Mouse (Mus musculus) hindbrain, postnatal 0 days (tissue): ENCODE measurements at regions not wholly inside any gene's neighbourhood (a gene's known extent, or its start where the extent isn't known, plus 50 kb on each side); places are given as distances from the start of the nearest gene placed in this dataset.
"Not testable (repeated sequence)": the region's sequence is repeated elsewhere in the genome, so short reads cannot be mapped to it uniquely, and the experiment has no call there.

Experiments
- ATAC-seq: fragments of 200-750 bp; cut with Nextera tagmentation; 2 replicates; pipeline ENCODE4 v1.8.0; 2017; ENCODE audit warnings: mild to moderate bottlenecking, moderate TSS enrichment, moderate library complexity
- DNase-seq: peaks from one replicate; pipeline ENCODE4 v3.0.0-alpha.2; 2015; ENCODE audit warnings: low spot score
- H3K27ac ChIP-seq: fragments of 300-500 bp; sonication (generic); 2 replicates; pipeline ENCODE4 v1.5.1; 2014; ENCODE audit warnings: mild to moderate bottlenecking
- H3K27me3 ChIP-seq: fragments of 300-500 bp; sonication (generic); 2 replicates; pipeline ENCODE4 v1.6.1; 2014; ENCODE audit warnings: low read length, mixed read lengths; ENCODE audit not compliant: insufficient read depth
- H3K36me3 ChIP-seq: fragments of 300-500 bp; sonication (generic); 2 replicates; pipeline ENCODE4 v1.6.1; 2014; ENCODE audit warnings: low read length, mixed read lengths; ENCODE audit not compliant: insufficient read depth
- H3K4me1 ChIP-seq: fragments of 300-500 bp; sonication (generic); 2 replicates; pipeline ENCODE4 v1.6.1; 2014; ENCODE audit warnings: antibody characterized with exemption, low read length, mixed read lengths; ENCODE audit not compliant: insufficient read depth
- H3K4me2 ChIP-seq: fragments of 300-500 bp; sonication (generic); 2 replicates; pipeline ENCODE4 v1.6.1; 2014; ENCODE audit warnings: low read depth, mild to moderate bottlenecking, low read length, moderate library complexity, mixed read lengths
- H3K4me3 ChIP-seq: fragments of 300-500 bp; sonication (generic); 2 replicates; pipeline ENCODE4 v1.5.1; 2014; ENCODE audit warnings: low read length
- H3K9ac ChIP-seq: fragments of 300-500 bp; sonication (generic); replicated peaks from 2 replicates; pipeline ENCODE4 v1.6.1; 2014; ENCODE audit warnings: mild to moderate bottlenecking, low read length, moderate library complexity, mixed read lengths
- H3K9me3 ChIP-seq: fragments of 300-500 bp; sonication (generic); 2 replicates; pipeline ENCODE4 v1.6.1; 2016; ENCODE audit warnings: low read length, mixed read lengths
- CTCF ChIP-seq: IDR thresholded peaks from 2 replicates; pipeline ENCODE4 v1.5.1; 2016; ENCODE audit warnings: antibody characterized with exemption, control low read depth, low read depth
- WGBS: fragments of 180-500 bp; shearing (Covaris S2); extraction: QIAGEN DNeasy Blood & Tissue Kit; methylation state at CpG from one replicate; pipeline ENCODE4 v1.1.7; 2014; 5-methylcytosine and 5-hydroxymethylcytosine counted together

DNA sequence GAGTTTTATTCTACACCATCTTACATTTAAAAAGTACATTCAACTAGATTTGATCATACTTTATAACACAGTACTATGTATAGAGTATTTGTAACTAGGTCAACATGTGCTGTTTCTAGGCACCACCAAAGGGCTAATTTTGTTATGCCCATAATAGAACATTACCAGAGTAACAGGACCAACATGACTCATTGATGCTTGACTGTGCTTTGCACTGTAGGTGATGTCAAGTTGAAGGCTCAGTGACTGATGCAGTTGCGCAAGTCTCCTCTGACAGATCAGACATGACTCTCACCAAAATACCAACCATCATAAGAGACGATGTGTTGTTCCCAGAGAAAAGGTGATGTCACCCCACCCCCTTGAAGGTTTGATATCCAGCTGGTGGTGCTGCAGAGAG, 108.5 kb downstream of the Mrpl39 start:
- Histone ChIP-seq H3K4me3 (no peak overlapping the region), H3K9me3 (no peaks in the 10 kb centered on the region), H3K4me1 (no peaks in the 10 kb centered on the region), H3K27ac (no peak overlapping the region), H3K4me2 (no peak overlapping the region), H3K36me3 (no peaks in the 10 kb centered on the region), H3K27me3 (no peaks in the 10 kb centered on the region), H3K9ac (no peak overlapping the region)
- DNase-seq, result no peak
- 97% methylated on average over 2 of the region's 2 CpGs for WGBS
- no peak for ATAC-seq
- TF ChIP-seq CTCF, result no peak

DNA sequence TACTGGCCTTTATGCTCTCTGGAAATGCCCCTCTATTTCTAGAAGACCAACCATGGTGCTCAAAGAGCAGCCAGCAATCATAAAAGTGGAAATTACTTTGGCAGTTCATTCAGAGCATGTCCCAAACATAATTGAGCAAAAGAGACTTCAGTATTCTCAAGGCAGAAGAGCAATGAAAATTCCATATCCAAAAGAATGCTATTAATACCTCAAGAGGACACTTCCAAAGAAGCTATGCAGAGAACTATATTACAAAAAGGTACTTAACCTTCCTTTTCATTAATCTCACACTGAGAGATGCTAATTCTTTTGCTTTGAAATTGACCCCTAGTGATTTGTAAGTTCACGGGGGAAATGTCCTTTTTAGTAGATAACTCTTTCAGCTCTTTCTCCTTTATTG, 105.7 kb downstream of the Mrpl39 start:
- Histone ChIP-seq H3K27me3 (no peaks in the 10 kb centered on the region), H3K9me3 (no peaks in the 10 kb centered on the region), H3K4me2 (no peak overlapping the region), H3K4me1 (no peaks in the 10 kb centered on the region), H3K4me3 (no peak overlapping the region), H3K27ac (no peak overlapping the region), H3K36me3 (no peaks in the 10 kb centered on the region), H3K9ac (no peak overlapping the region)
- ATAC-seq, result no peak
- DNase-seq, result no peak
- TF ChIP-seq CTCF, result no peak
- WGBS, result 51% methylated on average over 1 of the region's 1 CpGs

DNA sequence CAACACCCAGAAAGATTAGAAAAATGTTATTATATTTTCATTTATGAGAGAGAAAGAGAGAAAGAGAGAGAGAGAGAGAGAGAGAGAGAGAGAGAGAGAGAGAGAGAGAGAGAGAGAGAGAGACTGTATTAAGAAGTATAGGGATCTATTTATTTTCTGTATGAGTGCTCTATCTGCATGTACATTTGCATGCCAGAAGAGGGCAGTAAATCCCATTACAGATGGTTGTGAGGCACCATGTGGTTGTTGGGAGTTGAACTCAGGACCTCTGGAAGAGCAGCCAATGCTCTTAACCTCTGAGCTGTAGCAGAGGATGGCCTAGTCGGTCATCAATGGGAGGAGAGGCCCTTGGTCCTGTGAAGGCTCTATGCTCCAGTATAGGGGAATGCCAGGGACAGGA, 91.1 kb downstream of the Mrpl39 start:
- not testable (repeated sequence) for H3K27me3 ChIP-seq, DNase-seq, H3K9ac ChIP-seq, H3K4me2 ChIP-seq, H3K4me1 ChIP-seq, H3K4me3 ChIP-seq, H3K27ac ChIP-seq, H3K9me3 ChIP-seq, ATAC-seq, H3K36me3 ChIP-seq
- WGBS, result 95% methylated on average over 1 of the region's 1 CpGs

DNA sequence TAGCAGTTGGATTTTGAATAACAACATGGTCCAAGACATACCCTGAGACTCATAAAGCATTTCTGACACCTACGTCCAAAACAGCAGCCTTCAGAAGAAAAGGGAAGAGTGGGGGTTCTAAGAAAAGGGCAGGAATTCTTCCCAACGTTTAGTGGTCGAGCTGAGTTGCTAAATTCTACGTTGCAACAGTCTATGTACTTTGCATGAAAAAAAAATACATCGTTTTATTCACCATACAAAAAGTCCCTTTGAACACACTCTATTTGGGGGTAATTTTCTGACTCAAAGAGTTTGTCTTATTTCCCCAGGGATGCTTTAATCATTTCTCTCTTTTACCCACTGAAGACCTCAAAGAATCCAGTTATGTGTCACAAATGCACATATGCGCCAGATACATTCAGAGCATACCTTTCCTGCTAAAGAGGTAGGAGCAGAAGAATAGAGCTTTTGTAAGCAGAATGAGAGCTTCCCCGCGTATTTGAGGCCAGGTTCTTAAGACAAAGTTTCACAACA, 89.3 kb downstream of the Mrpl39 start:
- DNase-seq (no peak), ATAC-seq (no peak)
- Histone ChIP-seq H3K4me1 (no peaks in the 10 kb centered on the region), H3K9me3 (no peaks in the 10 kb centered on the region), H3K36me3 (no peaks in the 10 kb centered on the region), H3K27ac (no peak overlapping the region), H3K4me2 (no peak overlapping the region), H3K4me3 (no peak overlapping the region), H3K27me3 (no peaks in the 10 kb centered on the region), H3K9ac (no peak overlapping the region)
- 76% methylated on average over 8 of the region's 8 CpGs for WGBS
- TF ChIP-seq CTCF, result no peak

- Histone ChIP-seq H3K9me3 (no peaks in the 10 kb centered on the region), H3K4me3 (no peak overlapping the region), H3K36me3 (no peaks in the 10 kb centered on the region), H3K4me1 (no peaks in the 10 kb centered on the region), H3K27me3 (no peaks in the 10 kb centered on the region), H3K9ac (no peak overlapping the region), H3K4me2 (no peak overlapping the region), H3K27ac (no peak overlapping the region)
- 76% methylated on average over 1 of the region's 1 CpGs for WGBS
- ATAC-seq (no peak), DNase-seq (no peak)
- no peak for TF ChIP-seq CTCF
These were observed 84.9 kb downstream of the Mrpl39 start for GRCm38 (mm10) chr16:84650646-84651045.

DNA sequence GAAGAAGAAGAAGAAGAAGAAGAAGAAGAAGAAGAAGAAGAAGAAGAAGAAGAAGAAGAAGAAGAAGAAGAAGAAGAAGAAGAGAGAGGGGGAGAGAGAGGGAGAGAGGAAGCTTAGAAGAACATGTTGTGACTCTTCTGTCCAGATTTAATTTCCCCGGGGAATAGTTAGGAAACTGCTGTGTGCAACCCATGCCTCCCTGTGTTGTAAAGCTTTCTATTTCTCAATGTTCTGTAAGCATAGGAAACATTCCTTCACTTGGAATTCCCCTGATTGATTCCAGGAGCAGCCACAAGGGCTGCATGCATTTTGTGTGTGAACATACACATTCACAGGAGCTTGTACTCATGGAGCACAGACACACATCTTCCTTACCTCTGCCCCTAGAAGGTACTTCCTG, 81.7 kb downstream of the Mrpl39 start:
- Histone ChIP-seq H3K4me1 (no peaks in the 10 kb centered on the region), H3K4me3 (no peak overlapping the region), H3K27me3 (no peaks in the 10 kb centered on the region), H3K4me2 (no peak overlapping the region), H3K9me3 (no peaks in the 10 kb centered on the region), H3K27ac (no peak overlapping the region), H3K9ac (no peak overlapping the region), H3K36me3 (no peaks in the 10 kb centered on the region)
- WGBS, result 95% methylated on average over 1 of the region's 1 CpGs
- ATAC-seq (no peak), DNase-seq (no peak)
- no peak for TF ChIP-seq CTCF

DNA sequence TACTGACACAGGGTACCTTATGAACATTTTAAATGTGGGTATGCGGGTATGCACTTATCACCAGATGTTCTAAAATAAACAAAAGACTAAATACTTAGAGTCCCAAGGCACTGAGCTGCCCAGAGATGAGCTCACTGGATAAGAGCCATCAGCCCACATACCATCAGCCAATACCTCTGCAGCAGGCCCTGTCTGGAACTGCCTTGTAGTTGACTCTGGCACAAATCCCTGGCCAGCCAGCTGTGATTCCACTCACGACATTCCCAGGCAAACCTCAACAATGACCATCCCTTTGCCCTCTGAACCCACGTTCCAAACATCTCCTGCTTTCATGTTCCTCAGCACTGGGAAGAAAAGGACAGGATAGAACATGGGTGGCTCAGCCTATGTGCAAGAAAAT, 73.7 kb downstream of the Mrpl39 start:
- Histone ChIP-seq H3K27me3 (no peaks in the 10 kb centered on the region), H3K4me3 (no peak overlapping the region), H3K27ac (no peak overlapping the region), H3K4me1 (no peaks in the 10 kb centered on the region), H3K9ac (no peak overlapping the region), H3K36me3 (no peaks in the 10 kb centered on the region), H3K9me3 (no peaks in the 10 kb centered on the region), H3K4me2 (no peak overlapping the region)
- DNase-seq, result no peak
- no peak for TF ChIP-seq CTCF
- WGBS, result 66% methylated on average over 3 of the region's 3 CpGs
- ATAC-seq, result no peak
